ENCODE assay signal across 9 mouse cellular contexts in the genomic region with DNA sequence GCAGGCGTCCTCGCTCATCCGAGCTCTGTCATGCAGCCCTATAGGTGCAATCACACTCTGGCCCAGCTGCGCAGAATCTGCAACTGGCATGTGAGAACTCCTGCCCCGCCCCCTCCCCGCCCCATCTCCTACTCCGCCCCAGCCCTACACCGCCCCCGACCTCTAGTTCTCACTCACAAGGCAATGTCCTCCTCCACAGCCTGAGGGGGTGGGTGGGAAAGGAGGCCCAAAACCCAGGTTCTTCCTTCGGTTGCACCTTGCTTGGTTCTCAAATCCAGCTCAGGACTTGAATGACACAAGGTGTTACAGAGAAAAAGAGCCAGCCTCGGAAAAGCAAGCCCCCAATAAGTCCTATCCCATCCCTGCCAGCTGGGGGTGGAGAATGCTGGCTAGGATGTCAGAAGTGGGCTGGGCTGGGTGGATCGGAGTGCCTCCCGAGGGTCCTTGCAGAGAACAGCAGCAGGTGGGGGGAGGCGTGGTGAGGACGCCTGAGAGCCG. TPM values are rescaled to one million over a fixed set of nuclear protein-coding genes. Genes with fewer than 3 reads are reported as not detected.
DNase-seq lines count a peak whose midpoint lies in the region; ATAC-seq and TF ChIP-seq lines count a peak whose summit lies in the region.
"Had no signal": no experiment of that assay in that cellular context is flagged by ENCODE, and none has a peak within 500 bp of the region (broad histone marks: within the 10 kb centered on the region; RNA-seq: fewer than 3 reads in every experiment).

No protein-coding gene starts in this region.

- no peaks in the 10 kb centered on the region for H3K36me3 ChIP-seq in heart, embryonic 11.5 days (ENCODE audit: control insufficient read depth, insufficient read depth, low read length)
- H3K36me3 ChIP-seq in forebrain, embryonic 16.5 days (ENCODE audit: control insufficient read depth, insufficient read depth), result no peaks in the 10 kb centered on the region
- no peaks in the 10 kb centered on the region for H3K36me3 ChIP-seq in midbrain, embryonic 16.5 days (ENCODE audit: control insufficient read depth, insufficient read depth, low read length)

- H3K27me3 ChIP-seq in heart, embryonic 11.5 days (ENCODE audit: control insufficient read depth, insufficient read depth, low read length), result peaks cover 58% of the 10 kb centered on the region
- H3K27me3 ChIP-seq in forebrain, embryonic 16.5 days (replicated peaks; ENCODE audit: control insufficient read depth, insufficient read depth, low read length), result 0 out of 2 replicates have a peak, but pooled peaks cover 2% of the 10 kb centered on the region
- H3K27me3 ChIP-seq in midbrain, embryonic 16.5 days (ENCODE audit: control insufficient read depth, insufficient read depth, low read depth, low read length), result no peaks in the 10 kb centered on the region

- no peak for DNase-seq in heart, postnatal 25 days (ENCODE audit: low spot score)
- peak; percentile 78 for DNase-seq in ES-CJ7 (ENCODE audit: low read depth, low spot score)
- peak; percentile 63 to 66 for DNase-seq in left cerebral cortex, adult 2 months (ENCODE audit: extremely low spot score in 1 of 2, low spot score in 2 of 2)
- DNase-seq in cerebellum, adult 11 months, result no peak
- no peak for DNase-seq in spleen, postnatal 14 days (ENCODE audit: low spot score in 2 of 2)

- 0 out of 2 replicates have a peak, but pooled peaks cover 3% of the 10 kb centered on the region for H3K9me3 ChIP-seq in heart, embryonic 11.5 days (replicated peaks; ENCODE audit: control insufficient read depth, low read length)
- H3K9me3 ChIP-seq in forebrain, embryonic 16.5 days (ENCODE audit: control insufficient read depth, low read length), result no peaks in the 10 kb centered on the region
- no peaks in the 10 kb centered on the region for H3K9me3 ChIP-seq in midbrain, embryonic 16.5 days (replicated peaks; ENCODE audit: control insufficient read depth, low read length, poor library complexity, severe bottlenecking)

- TF ChIP-seq CTCF in left cerebral cortex, adult 2 months (IDR thresholded peaks at IDR 0.05), result no peak

- peak overlapping the region; percentile 36 for H3K4me2 ChIP-seq in heart, embryonic 11.5 days
- peak overlapping the region; percentile 82 for H3K4me2 ChIP-seq in forebrain, embryonic 16.5 days (ENCODE audit: low read length)
- H3K4me2 ChIP-seq in midbrain, embryonic 16.5 days (ENCODE audit: low read length), result peak overlapping the region; percentile 69

- no peak overlapping the region for H3K27ac ChIP-seq in heart, embryonic 11.5 days (ENCODE audit: low read depth, low read length)
- peak overlapping the region; percentile 53; the same call in 1 of the 2 replicates for H3K27ac ChIP-seq in forebrain, embryonic 16.5 days (ENCODE audit: low read length)
- peak overlapping the region; percentile 96 for H3K27ac ChIP-seq in left cerebral cortex, adult 2 months
- H3K27ac ChIP-seq in midbrain, embryonic 16.5 days (ENCODE audit: low read length), result peak overlapping the region; percentile 87

- H3K4me1 ChIP-seq in heart, embryonic 11.5 days (ENCODE audit: control insufficient read depth, insufficient read depth, low read length), result peaks cover 9% of the 10 kb centered on the region
- H3K4me1 ChIP-seq in forebrain, embryonic 16.5 days (replicated peaks; ENCODE audit: control insufficient read depth, insufficient read depth, low read length), result peaks cover 31% of the 10 kb centered on the region
- H3K4me1 ChIP-seq in midbrain, embryonic 16.5 days (ENCODE audit: control insufficient read depth, insufficient read depth, low read length), result peaks cover 22% of the 10 kb centered on the region

- intact Hi-C loops in heart, postnatal 25 days (cut with DNase I), result no loop called here
- intact Hi-C loops in left cerebral cortex, adult 2 months (cut with DNase I), result loop anchor here (10.0 kb wide), 1 partner anchor 212 kb away; a partner anchor contains a TSS

- ATAC-seq in heart, embryonic 11.5 days (replicated peaks; ENCODE audit: insufficient number of reproducible peaks, low FRiP score, low TSS enrichment), result peak; percentile 64
- peak; percentile 52 for ATAC-seq in forebrain, embryonic 16.5 days
- ATAC-seq in midbrain, embryonic 16.5 days, result peak; percentile 63
- ATAC-seq: Patski had no signal

- WGBS in heart, embryonic 11.5 days (ENCODE audit: insufficient replicate concordance), result 4% methylated on average over 16 of the region's 16 CpGs
- WGBS in forebrain, embryonic 16.5 days, result under 1% methylated on average over 16 of the region's 16 CpGs
- WGBS in midbrain, embryonic 16.5 days, result 2% methylated on average over 16 of the region's 16 CpGs

- no peak overlapping the region for H3K9ac ChIP-seq in heart, embryonic 11.5 days (ENCODE audit: low read depth, low read length)
- H3K9ac ChIP-seq in forebrain, embryonic 16.5 days (replicated peaks; ENCODE audit: low read depth, low read length), result peak overlapping the region; percentile 18
- peak overlapping the region; percentile 84 for H3K9ac ChIP-seq in midbrain, embryonic 16.5 days (ENCODE audit: low read depth, low read length)

- H3K4me3 ChIP-seq in heart, embryonic 11.5 days (ENCODE audit: low read depth, low read length), result peak overlapping the region; percentile 11
- H3K4me3 ChIP-seq in forebrain, embryonic 16.5 days (replicated peaks; ENCODE audit: low read length), result peak overlapping the region; percentile 62
- peak overlapping the region; percentile 55 for H3K4me3 ChIP-seq in left cerebral cortex, adult 2 months
- peak overlapping the region; percentile 72 for H3K4me3 ChIP-seq in midbrain, embryonic 16.5 days (ENCODE audit: low read depth, low read length)

RNA-seq across cellular contexts. Expression of a gene that starts 1.8 kb away (rescaled TPM):
- 0.09 TPM in 1 of 2 replicates, not detected in the other for polyA plus RNA-seq in heart, embryonic 11.5 days (2014; fragmentation: Nextera tagmentation; extraction: Ambion mirVana)
- total RNA-seq in heart, postnatal 25 days (2021), result under 1 TPM in 1 of 2 experiments, not detected in 1; 0.08 TPM
- polyA plus RNA-seq in forebrain, embryonic 16.5 days (2015; fragmentation: Nextera tagmentation; extraction: Ambion mirVana), result 8.7 and 13.2 TPM in 2 replicates
- total RNA-seq in left cerebral cortex, adult 2 months (2021), result 100 to 1,000 TPM; 134 to 138 TPM
- polyA plus RNA-seq in midbrain, embryonic 16.5 days (2015; fragmentation: Nextera tagmentation; extraction: Ambion mirVana), result 14.0 and 14.6 TPM in 2 replicates

RNA-seq across cellular contexts. Expression of a gene that starts 27.4 kb away (rescaled TPM):
- polyA plus RNA-seq in heart, embryonic 11.5 days (2014; fragmentation: Nextera tagmentation; extraction: Ambion mirVana), result 2.9 and 3.3 TPM in 2 replicates
- 1 to 10 TPM; 3.5 to 5.3 TPM for total RNA-seq in heart, postnatal 25 days (2021)
- 3.2 and 4.3 TPM in 2 replicates for polyA plus RNA-seq in forebrain, embryonic 16.5 days (2015; fragmentation: Nextera tagmentation; extraction: Ambion mirVana)
- 1 to 10 TPM; 6.9 to 9.3 TPM for total RNA-seq in left cerebral cortex, adult 2 months (2021)
- 3.6 and 5.0 TPM in 2 replicates for polyA plus RNA-seq in midbrain, embryonic 16.5 days (2015; fragmentation: Nextera tagmentation; extraction: Ambion mirVana)

RNA-seq across cellular contexts. Expression of a gene that starts 30.3 kb away (rescaled TPM):
- 317 and 378 TPM in 2 replicates for polyA plus RNA-seq in heart, embryonic 11.5 days (2014; fragmentation: Nextera tagmentation; extraction: Ambion mirVana)
- total RNA-seq in heart, postnatal 25 days (2021), result 10 to 100 TPM; 84.6 to 93.3 TPM
- polyA plus RNA-seq in forebrain, embryonic 16.5 days (2015; fragmentation: Nextera tagmentation; extraction: Ambion mirVana), result 291 and 311 TPM in 2 replicates
- total RNA-seq in left cerebral cortex, adult 2 months (2021), result 100 to 1,000 TPM; 104 to 117 TPM
- 226 and 253 TPM in 2 replicates for polyA plus RNA-seq in midbrain, embryonic 16.5 days (2015; fragmentation: Nextera tagmentation; extraction: Ambion mirVana)

RNA-seq across cellular contexts. Expression of a gene that starts 34.3 kb away (rescaled TPM):
- 0.59 and 1.1 TPM in 2 replicates for polyA plus RNA-seq in heart, embryonic 11.5 days (2014; fragmentation: Nextera tagmentation; extraction: Ambion mirVana)
- total RNA-seq in heart, postnatal 25 days (2021), result 10 to 100 TPM; 40.5 to 44.4 TPM
- polyA plus RNA-seq in forebrain, embryonic 16.5 days (2015; fragmentation: Nextera tagmentation; extraction: Ambion mirVana), result 0.52 and 0.92 TPM in 2 replicates
- total RNA-seq in left cerebral cortex, adult 2 months (2021), result 10 to 100 TPM; 11.3 to 12.6 TPM
- polyA plus RNA-seq in midbrain, embryonic 16.5 days (2015; fragmentation: Nextera tagmentation; extraction: Ambion mirVana), result 0.46 and 0.57 TPM in 2 replicates

RNA-seq across cellular contexts. Expression of a gene that starts 50.0 kb away (rescaled TPM):
- polyA plus RNA-seq in heart, embryonic 11.5 days (2014; fragmentation: Nextera tagmentation; extraction: Ambion mirVana), result 143 and 156 TPM in 2 replicates
- total RNA-seq in heart, postnatal 25 days (2021), result 100 to 1,000 TPM; 489 to 533 TPM
- 173 and 179 TPM in 2 replicates for polyA plus RNA-seq in forebrain, embryonic 16.5 days (2015; fragmentation: Nextera tagmentation; extraction: Ambion mirVana)
- total RNA-seq in left cerebral cortex, adult 2 months (2021), result 100 to 1,000 TPM; 421 to 437 TPM
- polyA plus RNA-seq in midbrain, embryonic 16.5 days (2015; fragmentation: Nextera tagmentation; extraction: Ambion mirVana), result 201 and 213 TPM in 2 replicates

Comparison
In these comparisons a context has a peak if more than half of its experiments do, and no peak if none do; other contexts are left out.
1. H3K4me3 ChIP-seq: peak in every context shown above with its lines; median percentile 72 in midbrain, embryonic 16.5 days; 62 in forebrain, embryonic 16.5 days; 55 in left cerebral cortex, adult 2 months; 11 in heart, embryonic 11.5 days.
2. DNase-seq: peak in ES-CJ7 (single experiment) and left cerebral cortex, adult 2 months (2 of 2); none in heart, postnatal 25 days (single experiment), cerebellum, adult 11 months (single experiment) and spleen, postnatal 14 days (0 of 2).
3. Peak in every context shown above with its lines, with median percentiles within 50 percentile points of each other: ATAC-seq and H3K4me2 ChIP-seq.